Mouse (Mus musculus) fat pad, adult 2 months (tissue): ENCODE data around the gene Ubl7.

Experiments used
- DNase-seq: peaks from one replicate; pipeline ENCODE4 v3.0.0-alpha.2; 2011; ENCODE audit warnings: low read depth, low spot score; ENCODE audit errors: extremely low read depth

The Ubl7 gene

GRCm38 (mm10) chr9:57947381-57948030, 36.7 kb downstream of the Ubl7 start:
- DNase-seq: no peak

GRCm38 (mm10) chr9:57948333-57948931, 37.7 kb downstream of the Ubl7 start:
- DNase-seq: no peak

- DNase-seq: no peak
Observed at GRCm38 (mm10) chr9:57949102-57949704, 38.4 kb downstream of the Ubl7 start.

GRCm38 (mm10) chr9:57949879-57950278, 39.1 kb downstream of the Ubl7 start:
- DNase-seq: no peak

- DNase-seq: no peak
Observed at GRCm38 (mm10) chr9:57950519-57950918, 39.7 kb downstream of the Ubl7 start.

- DNase-seq: no peak
Observed at GRCm38 (mm10) chr9:57951993-57952392, 41.2 kb downstream of the Ubl7 start.

- no peak for DNase-seq
Observed at GRCm38 (mm10) chr9:57954962-57955744, 44.4 kb downstream of the Ubl7 start.

- DNase-seq: no peak
Observed at GRCm38 (mm10) chr9:57955764-57956163, 45.0 kb downstream of the Ubl7 start.

GRCm38 (mm10) chr9:57956196-57956837, 45.5 kb downstream of the Ubl7 start:
- no peak for DNase-seq

GRCm38 (mm10) chr9:57956838-57957236, 46.1 kb downstream of the Ubl7 start:
- DNase-seq: no peak

- no peak for DNase-seq
Observed at GRCm38 (mm10) chr9:57958615-57959014, 47.8 kb downstream of the Ubl7 start.

- no peak for DNase-seq
Observed at GRCm38 (mm10) chr9:57959399-57959798, 48.6 kb downstream of the Ubl7 start.

GRCm38 (mm10) chr9:57959886-57960866, 49.4 kb downstream of the Ubl7 start:
- DNase-seq: no peak

- DNase-seq: no peak
Observed at GRCm38 (mm10) chr9:57961226-57961625, 50.4 kb downstream of the Ubl7 start.

GRCm38 (mm10) chr9:57961863-57962778, 51.3 kb downstream of the Ubl7 start:
- DNase-seq: no peak

- DNase-seq: no peak
Observed at GRCm38 (mm10) chr9:57963249-57963997, 52.6 kb downstream of the Ubl7 start.

GRCm38 (mm10) chr9:57963998-57964395, 53.2 kb downstream of the Ubl7 start:
- DNase-seq: no peak

- no peak for DNase-seq
Observed at GRCm38 (mm10) chr9:57964528-57965250, 53.9 kb downstream of the Ubl7 start.
